Mouse (Mus musculus): ENCODE data around the gene Rhobtb1.

The Rhobtb1 gene

DNA sequence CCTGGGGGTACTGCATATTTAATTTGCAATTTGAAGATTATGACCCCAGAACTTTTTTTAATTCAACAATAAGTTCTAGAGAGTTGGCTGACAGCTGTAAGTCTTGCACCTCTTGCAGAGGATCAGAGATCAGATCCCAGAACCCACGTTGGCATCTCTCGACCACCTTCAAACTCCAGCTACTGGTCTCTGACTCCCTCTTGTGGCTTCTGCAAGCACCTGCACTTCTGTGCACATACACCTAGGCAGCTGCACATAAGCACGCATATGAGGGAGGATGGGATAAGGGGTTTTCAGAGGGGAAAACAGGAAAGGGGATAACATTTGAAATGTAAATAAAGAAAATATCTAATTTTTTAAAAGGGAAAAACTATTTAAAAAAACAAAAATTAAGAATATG is 57.5 kb downstream of the Rhobtb1 start:
- in situ Hi-C loops (cut with MboI; ENCODE audit: low sequenced_read_pairs), result no loop called here

DNA sequence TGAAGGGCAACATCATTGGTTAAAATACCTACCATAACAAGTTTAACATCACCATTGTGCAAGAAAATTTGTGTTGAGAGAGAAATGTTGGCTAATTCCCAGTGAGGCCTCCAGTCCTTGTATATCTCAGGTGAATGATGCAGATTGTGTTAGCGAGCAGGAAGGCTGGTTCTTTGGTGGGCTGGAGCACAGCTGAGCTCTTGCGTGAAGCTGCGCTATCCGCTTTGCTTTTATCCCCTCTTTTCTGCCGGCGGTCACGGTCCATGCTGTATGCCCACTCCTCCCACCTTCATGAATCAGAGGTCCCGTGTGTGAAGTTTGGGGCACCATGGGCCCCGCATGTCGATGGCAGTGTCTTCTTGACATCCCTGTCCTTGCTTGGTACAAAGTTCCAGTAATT is 58.8 kb downstream of the Rhobtb1 start:
- in situ Hi-C loops (cut with MboI; ENCODE audit: low sequenced_read_pairs), result no loop called here

GRCm38 (mm10) chr10:69210659-69211058 is 59.4 kb downstream of the Rhobtb1 start:
- in situ Hi-C loops (cut with MboI; ENCODE audit: low sequenced_read_pairs), result no loop called here

- in situ Hi-C loops (cut with MboI; ENCODE audit: low sequenced_read_pairs), result no loop called here
Measured at GRCm38 (mm10) chr10:69211560-69211959, 60.3 kb downstream of the Rhobtb1 start.

DNA sequence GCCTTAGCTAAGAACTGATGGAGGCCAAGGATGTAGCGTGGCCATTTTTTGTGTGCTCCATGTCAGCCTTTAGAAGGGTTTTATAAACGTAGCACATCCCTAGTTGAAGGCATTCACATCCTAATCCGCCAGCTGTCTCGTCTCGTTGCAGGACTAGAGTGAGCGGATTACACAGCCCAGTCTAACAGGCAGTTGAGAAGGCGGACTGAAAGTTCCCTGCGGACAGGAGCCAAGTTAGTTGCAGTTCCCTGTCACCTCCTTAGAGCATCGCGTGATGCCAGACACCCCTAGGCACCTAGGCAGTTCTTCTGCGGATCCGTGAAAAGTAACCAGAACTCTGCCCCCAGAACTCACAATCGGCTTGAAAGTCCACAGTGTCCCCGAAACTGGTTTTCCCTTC is 60.7 kb downstream of the Rhobtb1 start:
- in situ Hi-C loops (cut with MboI; ENCODE audit: low sequenced_read_pairs), result no loop called here

- in situ Hi-C loops (cut with MboI; ENCODE audit: low sequenced_read_pairs), result no loop called here
Measured at GRCm38 (mm10) chr10:69212542-69213440, 61.6 kb downstream of the Rhobtb1 start, which contains the start of gene A930033H14Rik. TSS of gene A930033H14Rik (minus strand) at chr10:69213098.

DNA sequence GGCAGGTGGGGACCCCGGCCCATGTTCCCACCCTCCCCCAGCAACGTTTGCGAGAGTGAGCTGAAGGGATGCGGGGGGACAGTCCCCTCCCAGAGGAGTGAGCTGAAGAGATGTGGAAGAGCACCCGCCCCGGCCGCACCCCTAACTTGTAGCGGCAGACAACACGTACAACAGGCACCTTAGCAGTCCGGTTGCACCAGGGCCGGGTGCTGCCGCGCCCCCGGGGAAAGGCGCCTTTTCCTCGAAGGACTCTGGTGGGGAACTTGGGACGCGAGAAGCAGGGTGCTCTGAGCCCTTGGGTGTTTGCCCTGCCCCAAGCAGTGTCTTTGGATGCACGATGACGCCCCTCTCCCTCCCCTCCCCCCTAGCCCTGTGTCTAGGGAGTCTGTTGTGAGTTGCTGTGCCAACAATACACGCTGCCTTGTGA is 62.2 kb downstream of the Rhobtb1 start:
- in situ Hi-C loops (cut with MboI; ENCODE audit: low sequenced_read_pairs), result no loop called here

DNA sequence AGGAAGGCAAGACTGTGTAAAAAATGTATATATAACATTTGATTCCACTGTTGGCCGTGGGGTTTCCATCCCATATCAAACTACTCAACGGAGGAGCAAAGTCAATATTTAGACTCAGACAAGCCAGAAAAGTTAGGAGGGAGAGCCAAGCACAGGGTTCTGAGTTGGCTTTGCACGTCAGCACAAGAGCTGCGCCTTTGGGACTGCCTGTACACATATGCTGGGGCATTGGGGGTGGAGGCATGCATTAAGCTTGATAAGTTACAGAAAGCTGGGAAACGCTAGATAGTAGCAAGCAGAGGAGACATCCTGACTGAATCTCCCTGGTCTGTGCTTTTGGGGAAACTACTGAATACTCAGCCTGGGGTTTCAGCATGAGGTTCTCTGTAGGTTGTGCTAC is 62.8 kb downstream of the Rhobtb1 start:
- in situ Hi-C loops (cut with MboI; ENCODE audit: low sequenced_read_pairs), result no loop called here

GRCm38 (mm10) chr10:69217127-69217690 is 66.0 kb downstream of the Rhobtb1 start:
- in situ Hi-C loops (cut with MboI; ENCODE audit: low sequenced_read_pairs), result no loop called here

DNA sequence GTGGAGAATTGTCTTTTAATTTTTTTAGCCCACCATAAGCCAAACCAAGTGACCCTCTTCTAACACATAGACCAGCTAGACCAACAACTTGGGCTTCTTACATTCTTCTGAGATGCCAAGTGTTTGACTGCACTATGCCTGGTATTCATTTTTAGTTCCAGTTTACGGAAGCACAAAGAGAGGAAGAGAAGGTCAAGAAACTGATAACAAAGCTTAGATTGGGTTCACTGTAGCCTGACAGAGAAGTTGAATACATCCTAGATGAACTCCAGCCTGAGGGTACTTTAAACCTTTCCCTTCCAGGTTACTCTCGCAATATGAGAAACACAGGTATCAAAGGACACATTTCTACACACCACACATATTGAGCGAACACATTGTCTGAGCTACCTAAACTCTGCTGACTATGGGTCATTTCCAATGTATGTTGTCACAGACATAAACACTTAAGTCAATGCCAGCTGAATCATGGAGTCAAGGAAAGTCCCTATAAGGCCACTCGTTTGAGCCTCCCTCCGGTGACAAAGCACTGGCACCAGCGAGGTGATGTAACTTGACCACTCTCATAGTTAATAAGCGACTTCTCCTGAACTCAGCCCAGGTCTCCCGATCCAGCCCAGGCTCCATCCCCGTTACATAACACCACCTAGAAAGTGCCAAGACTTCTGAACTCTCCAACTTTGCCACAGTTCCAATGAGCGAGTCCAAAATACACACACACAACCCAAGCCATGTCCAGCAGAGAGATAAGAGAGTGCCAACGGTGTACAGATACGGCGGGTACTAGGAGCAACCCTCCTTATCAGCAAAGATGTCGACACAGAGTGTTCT is 67.4 kb downstream of the Rhobtb1 start:
- in situ Hi-C loops (cut with MboI; ENCODE audit: low sequenced_read_pairs), result no loop called here

GRCm38 (mm10) chr10:69219289-69219626 is 68.0 kb downstream of the Rhobtb1 start:
- in situ Hi-C loops (cut with MboI; ENCODE audit: low sequenced_read_pairs), result no loop called here

DNA sequence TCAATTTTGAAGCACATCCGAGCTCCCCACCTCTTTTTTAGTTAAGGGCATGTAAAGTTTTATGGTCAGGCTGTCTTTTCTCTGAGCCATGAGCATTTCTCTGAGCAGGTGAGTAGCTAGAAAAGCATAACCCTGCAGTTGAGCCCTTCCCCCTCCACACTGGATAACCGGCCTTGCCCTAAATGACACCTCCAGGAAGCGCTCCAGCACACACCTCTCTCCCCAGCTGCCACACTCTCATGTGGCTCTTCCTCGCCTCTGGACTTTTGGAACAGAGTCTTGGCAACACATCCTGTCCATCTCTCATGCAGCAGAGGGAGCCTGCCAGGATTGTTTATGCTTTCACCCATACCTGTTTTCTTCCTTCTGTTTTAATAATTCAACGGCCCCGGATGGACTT is 69.1 kb downstream of the Rhobtb1 start:
- in situ Hi-C loops (cut with MboI; ENCODE audit: low sequenced_read_pairs), result no loop called here

GRCm38 (mm10) chr10:69221148-69221547 is 69.9 kb downstream of the Rhobtb1 start:
- in situ Hi-C loops (cut with MboI; ENCODE audit: low sequenced_read_pairs), result no loop called here

- in situ Hi-C loops (cut with MboI; ENCODE audit: low sequenced_read_pairs), result no loop called here
Measured at GRCm38 (mm10) chr10:69221955-69222354, 70.7 kb downstream of the Rhobtb1 start.

GRCm38 (mm10) chr10:69223232-69223631 is 72.0 kb downstream of the Rhobtb1 start:
- in situ Hi-C loops (cut with MboI; ENCODE audit: low sequenced_read_pairs), result no loop called here

GRCm38 (mm10) chr10:69224276-69224675 is 73.0 kb downstream of the Rhobtb1 start:
- in situ Hi-C loops (cut with MboI; ENCODE audit: low sequenced_read_pairs), result no loop called here

DNA sequence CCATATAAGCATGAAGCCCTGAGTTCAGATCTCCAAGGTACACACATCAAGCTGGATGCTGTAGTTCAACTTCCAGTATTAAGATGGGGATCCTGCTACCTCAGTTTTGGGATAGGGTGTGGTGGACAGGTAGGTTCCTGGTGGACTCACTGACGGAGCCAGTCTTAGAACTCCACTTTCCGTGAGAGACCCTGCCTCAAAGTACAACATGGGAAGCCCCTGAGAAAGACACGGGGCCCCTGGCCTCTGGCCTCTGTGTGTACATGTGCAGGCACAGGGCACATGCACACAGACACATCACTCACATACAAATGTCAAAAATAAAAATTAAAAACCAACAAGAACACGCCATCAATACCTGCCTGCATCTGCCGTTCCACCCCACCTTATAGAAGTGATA is 74.2 kb downstream of the Rhobtb1 start:
- in situ Hi-C loops (cut with MboI; ENCODE audit: low sequenced_read_pairs), result no loop called here

- in situ Hi-C loops (cut with MboI; ENCODE audit: low sequenced_read_pairs), result no loop called here
Measured at GRCm38 (mm10) chr10:69225951-69226350, 74.7 kb downstream of the Rhobtb1 start.

DNA sequence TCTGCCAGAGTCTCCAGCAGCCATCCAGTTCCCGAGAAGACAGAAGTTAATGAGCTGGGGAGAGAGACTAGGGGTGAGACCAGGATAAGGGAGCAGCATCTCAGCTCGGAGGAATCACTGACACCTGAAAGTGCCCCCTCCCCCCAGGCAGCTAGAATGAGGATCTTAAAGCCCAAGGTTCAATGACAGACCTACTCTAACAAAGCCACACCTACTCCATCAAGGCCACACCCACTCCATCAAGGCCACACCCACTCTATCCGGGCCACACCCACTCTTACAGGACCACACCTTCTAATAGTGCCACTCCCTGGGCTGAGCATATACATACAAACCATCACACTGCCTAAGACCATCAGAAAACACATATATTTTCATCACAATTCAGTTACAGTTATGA is 86.0 kb downstream of the Rhobtb1 start:
- in situ Hi-C loops (cut with MboI; ENCODE audit: low sequenced_read_pairs), result no loop called here

DNA sequence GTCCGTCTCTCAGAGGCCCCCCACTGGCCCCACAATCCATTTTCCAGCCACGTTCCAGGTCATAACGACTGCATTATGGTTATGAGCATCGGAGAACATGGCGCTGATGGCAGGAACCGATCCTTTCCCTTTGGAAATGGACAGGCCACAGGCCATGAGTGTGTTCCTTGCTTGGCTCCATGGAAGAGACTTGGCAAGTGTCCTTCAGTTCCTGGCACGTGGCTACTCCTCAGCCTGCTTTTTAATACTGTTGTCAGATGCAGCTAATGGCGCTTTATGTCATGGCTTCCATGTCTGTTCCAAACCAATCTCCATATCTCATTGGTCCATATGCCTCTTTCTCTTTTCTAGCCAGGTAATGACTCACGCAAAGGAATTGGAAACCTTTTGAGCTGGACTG is 86.5 kb downstream of the Rhobtb1 start:
- in situ Hi-C loops (cut with MboI; ENCODE audit: low sequenced_read_pairs), result no loop called here

- in situ Hi-C loops (cut with MboI; ENCODE audit: low sequenced_read_pairs), result no loop called here
Measured at GRCm38 (mm10) chr10:69238311-69238710, 87.1 kb downstream of the Rhobtb1 start.

DNA sequence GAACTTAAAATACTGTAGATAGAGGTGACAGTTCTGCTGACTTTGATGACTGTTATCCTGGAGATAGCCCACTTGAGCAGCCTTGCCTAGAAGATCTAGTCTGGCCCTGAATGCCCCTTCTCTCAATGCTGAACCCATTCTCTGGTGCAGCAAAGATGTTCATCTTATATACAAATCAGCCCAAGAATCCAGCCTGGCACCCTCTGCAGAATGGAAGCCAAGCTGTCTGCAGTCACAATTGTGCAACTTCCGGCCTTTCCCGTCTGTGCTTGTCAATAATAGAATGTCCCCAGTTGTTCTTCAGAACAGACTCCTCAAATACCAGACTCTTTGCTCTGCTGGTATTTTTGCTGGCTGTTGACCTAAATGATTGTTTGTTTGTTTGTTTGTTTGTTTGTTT is 89.3 kb downstream of the Rhobtb1 start:
- in situ Hi-C loops (cut with MboI; ENCODE audit: low sequenced_read_pairs), result no loop called here
